Mouse (Mus musculus): ENCODE data around the gene Olfr1359. TPM values are rescaled to one million over a fixed set of nuclear protein-coding genes. Genes with fewer than 3 reads are reported as not detected.
"Not testable (repeated sequence)": the region's sequence is repeated elsewhere in the genome, so short reads cannot be mapped to it uniquely, and the experiment has no call there.

Olfr1359 gene
- polyA plus RNA-seq, 1 experiment from 2014 or later: not detected

- 0% methylated on average over 10 of the region's 10 CpGs for WGBS (ENCODE audit: insufficient replicate concordance)
- H3K4me3 ChIP-seq (replicated peaks): peak overlapping the region; percentile 57
- no peak for ATAC-seq (ENCODE audit: insufficient read depth)
- H3K4me2 ChIP-seq: peak overlapping the region; percentile 74
- H3K36me3 ChIP-seq (replicated peaks): 0 out of 2 replicates have a peak, but pooled peaks cover 2% of the 10 kb centered on the region
- H3K4me1 ChIP-seq (replicated peaks): peaks cover 39% of the 10 kb centered on the region
- H3K9ac ChIP-seq: peak overlapping the region; percentile 62
- H3K9me3 ChIP-seq (replicated peaks): no peaks in the 10 kb centered on the region
- H3K27me3 ChIP-seq: no peaks in the 10 kb centered on the region
- peak overlapping the region; percentile 99 for H3K27ac ChIP-seq (replicated peaks)
These were observed 55.2 kb downstream of the Olfr1359 start for GRCm38 (mm10) chr13:21753051-21753523.

GRCm38 (mm10) chr13:21753524-21754285 is 55.8 kb downstream of the Olfr1359 start, which contains the start of the genes Hist1h2ak and Hist1h2bn:
Hist1h2ak (minus strand) TSS chr13:21753827.
Hist1h2bn (plus strand) TSS chr13:21754123.
- under 1% methylated on average over 49 of the region's 50 CpGs for WGBS (ENCODE audit: insufficient replicate concordance)

GRCm38 (mm10) chr13:21754294-21755001 is 56.5 kb downstream of the Olfr1359 start:
- H3K36me3 ChIP-seq (replicated peaks); H3K9me3 ChIP-seq (replicated peaks); H3K27me3 ChIP-seq: not testable (repeated sequence)
- peak overlapping the region; percentile 74 for H3K4me2 ChIP-seq
- peak overlapping the region; percentile 54 for H3K9ac ChIP-seq
- peak; percentile 26 for ATAC-seq (ENCODE audit: insufficient read depth)
- peaks cover 32% of the 10 kb centered on the region for H3K4me1 ChIP-seq (replicated peaks)
- under 1% methylated on average over 17 of the region's 26 CpGs for WGBS (ENCODE audit: insufficient replicate concordance)
- H3K4me3 ChIP-seq (replicated peaks): peak overlapping the region; percentile 57
- peak overlapping the region; percentile 99 for H3K27ac ChIP-seq (replicated peaks)

More at GRCm38 (mm10) chr13:21753524-21754285, 55.8 kb downstream of the Olfr1359 start, which contains the start of the genes Hist1h2ak and Hist1h2bn:
- not testable (repeated sequence) for H3K36me3 ChIP-seq (replicated peaks); H3K9me3 ChIP-seq (replicated peaks); H3K27me3 ChIP-seq
- Histone ChIP-seq H3K27ac (replicated peaks) (peak within 1 kb of the TSS; percentile 99), H3K4me3 (replicated peaks) (peak within 1 kb of the TSS; percentile 57), H3K4me1 (replicated peaks) (peaks cover 36% of the 10 kb centered on the region), H3K4me2 (peak within 1 kb of the TSS; percentile 74), H3K9ac (peak within 1 kb of the TSS; percentile 62)
- peak; percentile 83 for ATAC-seq (ENCODE audit: insufficient read depth)

DNA sequence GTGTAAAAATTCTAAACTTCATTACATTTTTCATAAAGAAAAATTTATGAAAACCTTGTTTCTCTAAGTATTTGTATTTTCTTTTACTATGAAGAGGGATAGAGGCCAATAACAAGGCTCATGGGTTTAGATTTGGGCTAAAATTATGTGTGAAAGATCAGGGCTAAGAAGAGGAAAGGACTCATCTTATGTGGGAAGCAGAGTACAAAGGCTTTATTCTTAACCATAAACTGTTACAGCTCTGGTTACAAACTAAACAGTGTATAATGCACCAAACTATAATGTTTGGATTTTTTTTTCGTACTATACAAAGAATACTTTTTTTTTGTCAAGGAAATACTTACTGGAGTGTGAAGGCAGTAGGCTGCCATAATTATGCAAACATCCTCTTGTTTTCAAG is 57.8 kb downstream of the Olfr1359 start:
- no peak for ATAC-seq (ENCODE audit: insufficient read depth)
- Histone ChIP-seq H3K4me3 (replicated peaks) (peak overlapping the region; percentile 49), H3K27ac (replicated peaks) (peak overlapping the region; percentile 99), H3K9me3 (replicated peaks) (no peaks in the 10 kb centered on the region), H3K27me3 (no peaks in the 10 kb centered on the region), H3K4me2 (peak overlapping the region; percentile 68), H3K36me3 (replicated peaks) (0 out of 2 replicates have a peak, but pooled peaks cover 2% of the 10 kb centered on the region), H3K9ac (peak overlapping the region; percentile 48), H3K4me1 (replicated peaks) (peaks cover 30% of the 10 kb centered on the region)
- WGBS (ENCODE audit: insufficient replicate concordance): 77% methylated on average over 1 of the region's 1 CpGs

Small RNAs within 50 kb of the gene (microRNA-seq; reads per million reads assigned to microRNA genes)
- gene Gm44357: not detected
- not detected for gene Gm44367
- 0.76 reads per million for gene Gm44454

Other genes with a start within 250 kb of the Olfr1359 start
- gene Zscan26, start 244.4 kb upstream of the Olfr1359 start, polyA plus RNA-seq (2015; fragmentation: Nextera tagmentation; extraction: Ambion mirVana): 9.6 and 11.0 TPM in 2 replicates
- gene Nkapl, start 229.6 kb upstream of the Olfr1359 start, polyA plus RNA-seq (2015; fragmentation: Nextera tagmentation; extraction: Ambion mirVana): 0.66 and 0.94 TPM in 2 replicates
- gene Zkscan4, start 219.2 kb upstream of the Olfr1359 start, polyA plus RNA-seq (2015; fragmentation: Nextera tagmentation; extraction: Ambion mirVana): 0.31 and 0.38 TPM in 2 replicates
- not detected in 2 replicates for gene Gm10065, start 218.7 kb upstream of the Olfr1359 start, polyA plus RNA-seq (2015; fragmentation: Nextera tagmentation; extraction: Ambion mirVana)
- gene AK157302, start 202.9 kb upstream of the Olfr1359 start, polyA plus RNA-seq (2015; fragmentation: Nextera tagmentation; extraction: Ambion mirVana): 0.59 and 0.71 TPM in 2 replicates
- gene Gm11273, start 196.7 kb upstream of the Olfr1359 start, polyA plus RNA-seq (2015; fragmentation: Nextera tagmentation; extraction: Ambion mirVana): 4.8 and 7.3 TPM in 2 replicates
- gene Zkscan8, start 167.0 kb upstream of the Olfr1359 start, polyA plus RNA-seq (2015; fragmentation: Nextera tagmentation; extraction: Ambion mirVana): 1.1 and 1.2 TPM in 2 replicates
- gene Olfr1366, start 155.3 kb upstream of the Olfr1359 start, polyA plus RNA-seq (2015; fragmentation: Nextera tagmentation; extraction: Ambion mirVana): not detected in 2 replicates
- gene Olfr1535, start 138.2 kb upstream of the Olfr1359 start, polyA plus RNA-seq (2015; fragmentation: Nextera tagmentation; extraction: Ambion mirVana): not detected in 2 replicates
- gene Olfr1364, start 116.4 kb upstream of the Olfr1359 start, polyA plus RNA-seq (2015; fragmentation: Nextera tagmentation; extraction: Ambion mirVana): not detected in 2 replicates
- not detected in 2 replicates for gene Olfr1362, start 84.1 kb upstream of the Olfr1359 start, polyA plus RNA-seq (2015; fragmentation: Nextera tagmentation; extraction: Ambion mirVana)
- gene Olfr11, start 55.6 kb upstream of the Olfr1359 start, polyA plus RNA-seq (2015; fragmentation: Nextera tagmentation; extraction: Ambion mirVana): not detected in 2 replicates
- gene Olfr1361, start 34.7 kb upstream of the Olfr1359 start, polyA plus RNA-seq (2015; fragmentation: Nextera tagmentation; extraction: Ambion mirVana): not detected in 2 replicates
- not detected in 2 replicates for gene Olfr1360, start 20.7 kb upstream of the Olfr1359 start, polyA plus RNA-seq (2015; fragmentation: Nextera tagmentation; extraction: Ambion mirVana)
- gene Hist1h2bl, start 18.0 kb downstream of the Olfr1359 start, polyA plus RNA-seq (2015; fragmentation: Nextera tagmentation; extraction: Ambion mirVana): 3.2 and 3.4 TPM in 2 replicates
- gene Hist1h2ai, start 18.3 kb downstream of the Olfr1359 start, polyA plus RNA-seq (2015; fragmentation: Nextera tagmentation; extraction: Ambion mirVana): 6.7 and 19.9 TPM in 2 replicates
- 4.3 and 10.4 TPM in 2 replicates for gene Hist1h3h, start 19.5 kb downstream of the Olfr1359 start, polyA plus RNA-seq (2015; fragmentation: Nextera tagmentation; extraction: Ambion mirVana)
- 7.6 and 8.8 TPM in 2 replicates for gene Hist1h2bm, start 23.9 kb downstream of the Olfr1359 start, polyA plus RNA-seq (2015; fragmentation: Nextera tagmentation; extraction: Ambion mirVana)
- 0.86 and 0.88 TPM in 2 replicates for gene Hist1h4j, start 37.0 kb downstream of the Olfr1359 start, polyA plus RNA-seq (2015; fragmentation: Nextera tagmentation; extraction: Ambion mirVana)
- 4.0 and 6.0 TPM in 2 replicates for gene Hist1h4k, start 52.4 kb downstream of the Olfr1359 start, polyA plus RNA-seq (2015; fragmentation: Nextera tagmentation; extraction: Ambion mirVana)
- gene Hist1h2ak, start 55.7 kb downstream of the Olfr1359 start, polyA plus RNA-seq (2015; fragmentation: Nextera tagmentation; extraction: Ambion mirVana): 40.7 and 47.8 TPM in 2 replicates
- 7.6 and 11.2 TPM in 2 replicates for gene Hist1h2bn, start 56.0 kb downstream of the Olfr1359 start, polyA plus RNA-seq (2015; fragmentation: Nextera tagmentation; extraction: Ambion mirVana)
- gene Hist1h1b, start 82.5 kb downstream of the Olfr1359 start, polyA plus RNA-seq (2015; fragmentation: Nextera tagmentation; extraction: Ambion mirVana): 32.9 and 34.2 TPM in 2 replicates
- 144 and 178 TPM in 2 replicates for gene Hist1h3i, start 85.3 kb downstream of the Olfr1359 start, polyA plus RNA-seq (2015; fragmentation: Nextera tagmentation; extraction: Ambion mirVana)
- 10.9 and 14.7 TPM in 2 replicates for gene Hist1h2an, start 89.1 kb downstream of the Olfr1359 start, polyA plus RNA-seq (2015; fragmentation: Nextera tagmentation; extraction: Ambion mirVana)
- gene Hist1h2bp, start 89.3 kb downstream of the Olfr1359 start, polyA plus RNA-seq (2015; fragmentation: Nextera tagmentation; extraction: Ambion mirVana): 5.4 and 6.8 TPM in 2 replicates
- 25.1 and 27.6 TPM in 2 replicates for gene Hist1h2bq, start 112.1 kb downstream of the Olfr1359 start, polyA plus RNA-seq (2015; fragmentation: Nextera tagmentation; extraction: Ambion mirVana)
- 1.1 TPM in 1 of 2 replicates, not detected in the other for gene Hist1h2ao, start 112.4 kb downstream of the Olfr1359 start, polyA plus RNA-seq (2015; fragmentation: Nextera tagmentation; extraction: Ambion mirVana)
- not detected in 2 replicates for gene Hist1h4m, start 113.6 kb downstream of the Olfr1359 start, polyA plus RNA-seq (2015; fragmentation: Nextera tagmentation; extraction: Ambion mirVana)
- 26.6 and 33.7 TPM in 2 replicates for gene Hist1h4n, start 134.1 kb downstream of the Olfr1359 start, polyA plus RNA-seq (2015; fragmentation: Nextera tagmentation; extraction: Ambion mirVana)
- 3,475 and 4,316 TPM in 2 replicates for gene Hist1h2ap, start 135.4 kb downstream of the Olfr1359 start, polyA plus RNA-seq (2015; fragmentation: Nextera tagmentation; extraction: Ambion mirVana)
- gene Hist1h2br, start 135.6 kb downstream of the Olfr1359 start, polyA plus RNA-seq (2015; fragmentation: Nextera tagmentation; extraction: Ambion mirVana): 25.5 and 29.5 TPM in 2 replicates
- 0.59 and 0.71 TPM in 2 replicates for gene Zfp184, start 247.0 kb downstream of the Olfr1359 start, polyA plus RNA-seq (2015; fragmentation: Nextera tagmentation; extraction: Ambion mirVana)